Mouse (Mus musculus): Measurements from ENCODE around the gene Ap1g1. TPM values are rescaled to one million over a fixed set of nuclear protein-coding genes. Genes with fewer than 3 reads are reported as not detected.

The Ap1g1 gene
- polyA plus RNA-seq, 1 experiment from 2014 or later = 52.9 TPM

DNA sequence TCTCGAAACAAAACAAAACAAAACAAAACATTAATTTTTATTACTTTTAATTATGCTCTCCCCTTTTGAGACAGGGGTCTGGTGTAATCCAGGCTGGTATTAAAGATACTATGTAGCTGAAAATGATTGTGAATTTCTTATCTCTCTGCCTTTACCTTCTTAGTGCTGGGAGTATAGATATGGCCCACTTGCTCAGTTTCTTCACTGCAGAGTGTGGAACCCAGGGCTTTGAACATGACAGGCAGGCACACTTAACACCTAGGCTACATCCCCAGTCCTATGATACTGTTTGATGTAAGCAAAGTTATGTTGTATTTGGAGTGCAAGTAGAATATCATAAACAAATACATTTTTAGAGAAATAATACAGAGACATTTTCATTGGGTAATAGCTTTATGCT is 64.1 kb downstream of the Ap1g1 start:
- no peak for ATAC-seq (replicated peaks)
- Histone ChIP-seq H3K4me1 (no peaks in the 10 kb centered on the region), H3K4me2 (no peak overlapping the region), H3K36me3 (replicated peaks) (peaks cover 20% of the 10 kb centered on the region), H3K9ac (no peak overlapping the region), H3K27me3 (replicated peaks) (no peaks in the 10 kb centered on the region), H3K4me3 (no peak overlapping the region), H3K9me3 (no peaks in the 10 kb centered on the region), H3K27ac (no peak overlapping the region)
- 92% methylated on average over 1 of the region's 1 CpGs for WGBS

DNA sequence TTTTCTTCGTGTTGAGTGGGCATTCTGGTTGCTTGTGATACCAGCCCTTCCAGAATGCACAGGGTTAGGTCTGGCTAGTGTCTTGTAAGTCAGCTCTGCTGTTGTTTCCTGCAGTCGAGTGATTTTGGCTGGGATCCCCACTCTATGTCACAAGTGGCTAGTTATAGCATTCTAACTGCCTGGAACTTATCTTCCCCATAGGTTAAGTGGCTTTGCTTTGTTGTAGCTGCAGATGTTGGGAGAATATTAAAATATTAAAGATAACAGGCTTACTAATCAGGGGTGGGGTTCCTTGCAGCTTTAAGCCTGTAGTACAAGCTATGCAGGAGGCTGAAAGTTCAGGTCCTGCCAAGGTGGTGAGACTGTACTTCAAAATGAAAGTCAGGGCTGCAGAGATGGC is 69.5 kb downstream of the Ap1g1 start:
- Histone ChIP-seq H3K4me2 (no peak overlapping the region), H3K36me3 (replicated peaks) (peaks cover 37% of the 10 kb centered on the region), H3K27me3 (replicated peaks) (no peaks in the 10 kb centered on the region), H3K4me3 (no peak overlapping the region), H3K9ac (no peak overlapping the region), H3K27ac (no peak overlapping the region), H3K4me1 (no peaks in the 10 kb centered on the region), H3K9me3 (no peaks in the 10 kb centered on the region)
- 92% methylated on average over 2 of the region's 2 CpGs for WGBS
- ATAC-seq (replicated peaks) = no peak

DNA sequence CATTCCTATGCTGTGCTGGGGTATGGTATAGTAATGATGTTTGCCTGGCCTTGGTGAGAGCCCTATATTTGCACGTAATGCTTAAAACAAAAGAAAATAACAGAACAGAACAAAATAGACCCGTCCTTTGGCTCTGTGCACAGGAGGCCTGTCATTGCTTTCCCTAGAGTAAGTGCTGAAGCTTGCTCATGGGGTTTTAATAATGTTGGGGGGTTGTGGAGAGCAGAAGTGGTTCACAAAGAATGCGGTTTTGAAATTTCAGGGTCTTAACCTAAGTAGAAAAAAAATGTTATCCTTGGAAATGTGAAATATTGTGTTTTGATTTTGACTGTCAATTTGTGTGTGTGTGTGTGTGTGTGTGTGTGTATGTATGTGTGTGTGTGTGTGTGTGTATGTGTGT is 70.6 kb downstream of the Ap1g1 start:
- Histone ChIP-seq H3K4me2 (no peak overlapping the region), H3K4me1 (no peaks in the 10 kb centered on the region), H3K27ac (no peak overlapping the region), H3K9ac (no peak overlapping the region), H3K36me3 (replicated peaks) (peaks cover 30% of the 10 kb centered on the region), H3K27me3 (replicated peaks) (no peaks in the 10 kb centered on the region), H3K4me3 (no peak overlapping the region), H3K9me3 (no peaks in the 10 kb centered on the region)
- 94% methylated on average over 3 of the region's 3 CpGs for WGBS
- ATAC-seq (replicated peaks) = no peak

DNA sequence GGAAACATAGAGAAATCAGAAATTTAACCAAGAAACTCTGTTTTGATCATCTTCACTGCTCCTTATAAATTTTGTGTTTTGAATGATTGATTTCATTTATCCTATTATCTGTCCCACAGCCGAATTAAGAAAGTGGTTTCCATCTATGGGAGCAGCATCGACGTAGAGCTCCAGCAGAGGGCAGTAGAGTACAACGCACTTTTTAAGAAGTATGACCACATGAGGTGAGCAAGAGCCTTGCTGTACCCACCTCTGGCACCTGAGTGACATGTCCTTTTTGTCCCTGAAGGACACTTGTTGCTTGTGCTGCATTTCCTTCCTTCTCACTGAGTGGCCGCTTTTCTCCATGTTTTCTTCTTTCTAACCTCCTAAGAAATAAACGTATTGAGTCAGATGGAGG is 75.1 kb downstream of the Ap1g1 start:
- Histone ChIP-seq H3K36me3 (replicated peaks) (peaks cover 41% of the 10 kb centered on the region), H3K4me1 (no peaks in the 10 kb centered on the region), H3K27ac (no peak overlapping the region), H3K9me3 (no peaks in the 10 kb centered on the region), H3K4me2 (no peak overlapping the region), H3K4me3 (no peak overlapping the region), H3K9ac (no peak overlapping the region), H3K27me3 (replicated peaks) (no peaks in the 10 kb centered on the region)
- 50% methylated on average over 6 of the region's 6 CpGs for WGBS
- ATAC-seq (replicated peaks) = no peak

DNA sequence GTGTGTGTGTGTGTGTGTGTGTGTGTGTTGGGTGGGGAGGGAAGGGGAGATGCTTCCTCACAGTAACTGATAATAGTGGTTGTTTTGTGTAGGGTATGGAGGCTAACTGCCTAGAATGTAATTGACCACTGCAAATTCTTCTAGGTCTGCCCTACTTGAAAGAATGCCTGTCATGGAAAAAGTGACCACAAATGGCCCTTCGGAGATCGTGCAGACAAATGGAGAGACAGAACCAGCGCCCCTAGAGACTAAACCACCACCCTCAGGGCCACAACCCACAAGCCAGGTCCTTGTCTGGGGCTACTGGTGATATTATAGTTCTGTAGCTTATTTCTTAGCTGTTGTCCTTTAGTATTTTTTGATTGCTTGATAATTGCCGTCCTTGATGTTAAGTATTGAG is 76.2 kb downstream of the Ap1g1 start:
- no peaks in the 10 kb centered on the region for H3K4me1 ChIP-seq
- H3K9me3 ChIP-seq = no peaks in the 10 kb centered on the region
- H3K27me3 ChIP-seq (replicated peaks) = no peaks in the 10 kb centered on the region
- no peak overlapping the region for H3K4me3 ChIP-seq
- ATAC-seq (replicated peaks) = no peak
- no peak overlapping the region for H3K9ac ChIP-seq
- H3K27ac ChIP-seq = no peak overlapping the region
- H3K36me3 ChIP-seq (replicated peaks) = peaks cover 42% of the 10 kb centered on the region
- no peak overlapping the region for H3K4me2 ChIP-seq
- WGBS = 92% methylated on average over 4 of the region's 4 CpGs

DNA sequence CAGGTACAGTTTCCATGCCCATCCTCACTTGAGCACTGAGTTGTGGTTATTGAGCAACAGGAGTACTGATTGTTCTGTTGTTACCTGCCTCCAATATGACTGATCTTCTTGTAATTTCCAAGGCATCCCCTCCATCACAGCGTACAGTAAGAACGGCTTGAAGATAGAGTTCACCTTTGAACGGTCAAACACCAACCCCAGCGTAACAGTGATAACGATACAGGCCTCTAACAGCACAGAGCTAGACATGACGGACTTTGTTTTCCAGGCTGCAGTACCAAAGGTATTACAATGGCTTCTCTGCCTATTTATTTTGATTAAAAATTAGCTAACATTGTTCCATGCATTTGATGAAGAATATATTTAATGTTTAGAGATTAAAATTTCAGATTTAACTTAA is 77.1 kb downstream of the Ap1g1 start:
- Histone ChIP-seq H3K27ac (no peak overlapping the region), H3K4me3 (no peak overlapping the region), H3K9ac (no peak overlapping the region), H3K9me3 (no peaks in the 10 kb centered on the region), H3K27me3 (replicated peaks) (no peaks in the 10 kb centered on the region), H3K4me2 (no peak overlapping the region), H3K4me1 (no peaks in the 10 kb centered on the region), H3K36me3 (replicated peaks) (peaks cover 37% of the 10 kb centered on the region)
- 99% methylated on average over 6 of the region's 6 CpGs for WGBS
- ATAC-seq (replicated peaks) = no peak

DNA sequence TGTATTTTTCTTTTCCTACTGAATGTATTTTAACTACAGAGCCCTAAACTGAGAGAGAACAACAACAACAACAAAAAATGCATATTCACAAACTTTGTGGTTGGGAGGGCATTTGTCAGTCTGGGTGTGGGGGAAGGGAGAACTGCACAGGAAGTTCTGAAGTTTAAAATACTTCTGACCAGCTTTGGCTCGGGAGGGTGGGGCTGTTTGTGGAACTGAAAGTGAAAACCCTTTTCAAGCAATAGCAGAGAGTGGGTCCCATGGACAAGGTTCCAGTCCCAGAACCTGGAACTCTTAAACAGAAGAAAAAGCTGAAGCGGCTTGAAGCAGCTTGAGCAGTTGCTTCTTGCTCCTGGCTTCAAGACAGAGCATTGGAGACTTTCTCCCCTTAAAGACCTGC is 85.0 kb downstream of the Ap1g1 start:
- 90% methylated on average over 2 of the region's 2 CpGs for WGBS
- H3K9me3 ChIP-seq = no peaks in the 10 kb centered on the region
- no peak for ATAC-seq (replicated peaks)
- no peak overlapping the region for H3K9ac ChIP-seq
- peaks cover 22% of the 10 kb centered on the region for H3K36me3 ChIP-seq (replicated peaks)
- H3K4me1 ChIP-seq = peaks cover 4% of the 10 kb centered on the region; the same call in 1 of the 2 replicates
- no peak overlapping the region for H3K27ac ChIP-seq
- H3K4me2 ChIP-seq = no peak overlapping the region
- H3K4me3 ChIP-seq = no peak overlapping the region
- H3K27me3 ChIP-seq (replicated peaks) = no peaks in the 10 kb centered on the region

DNA sequence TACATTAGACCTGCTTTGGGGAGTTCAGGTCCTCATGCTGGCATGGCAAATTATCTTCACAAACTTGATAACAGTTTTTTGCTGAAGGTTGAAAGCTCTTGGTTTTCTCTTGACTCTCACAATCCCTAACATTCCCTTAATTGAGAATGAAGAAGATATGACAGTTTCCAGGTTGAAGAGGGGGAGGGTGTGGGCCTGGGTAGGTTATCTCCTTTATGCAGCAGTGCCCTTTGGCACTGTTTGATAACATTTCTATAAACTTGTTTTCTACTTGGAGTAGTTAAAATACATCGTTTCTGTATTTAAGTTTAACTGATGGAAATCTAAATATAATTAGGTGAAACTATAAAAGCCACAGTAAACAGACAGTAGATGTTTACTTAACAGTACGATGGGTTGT is 86.4 kb downstream of the Ap1g1 start:
- no peak for ATAC-seq (replicated peaks)
- 90% methylated on average over 2 of the region's 2 CpGs for WGBS
- Histone ChIP-seq H3K9ac (no peak overlapping the region), H3K4me3 (no peak overlapping the region), H3K27ac (no peak overlapping the region), H3K27me3 (replicated peaks) (no peaks in the 10 kb centered on the region), H3K4me2 (no peak overlapping the region), H3K4me1 (peaks cover 7% of the 10 kb centered on the region; the same call in 1 of the 2 replicates), H3K36me3 (replicated peaks) (peaks cover 20% of the 10 kb centered on the region), H3K9me3 (no peaks in the 10 kb centered on the region)

DNA sequence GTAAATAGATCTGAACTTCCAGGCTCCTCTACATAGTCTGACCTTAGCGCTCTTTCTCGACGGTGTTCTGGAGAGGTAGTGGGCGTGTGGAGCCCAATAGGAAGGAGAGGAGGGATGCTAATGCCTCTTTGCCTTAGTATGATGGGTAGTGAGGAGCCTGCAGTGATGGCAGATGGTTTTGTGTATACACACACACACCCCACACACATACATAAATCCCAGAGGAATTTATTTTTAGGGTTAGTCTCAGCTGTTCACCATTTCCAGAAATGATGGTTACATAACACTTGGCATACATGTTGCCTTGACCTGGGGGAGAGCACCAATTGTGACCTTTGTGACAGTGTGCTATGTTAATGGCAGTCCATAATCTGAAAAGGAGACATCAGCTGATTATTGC is 87.2 kb downstream of the Ap1g1 start:
- Histone ChIP-seq H3K27me3 (replicated peaks) (no peaks in the 10 kb centered on the region), H3K27ac (no peak overlapping the region), H3K36me3 (replicated peaks) (peaks cover 16% of the 10 kb centered on the region), H3K4me1 (peaks cover 14% of the 10 kb centered on the region; the same call in 1 of the 2 replicates), H3K4me2 (no peak overlapping the region), H3K9me3 (no peaks in the 10 kb centered on the region), H3K4me3 (no peak overlapping the region), H3K9ac (no peak overlapping the region)
- WGBS = 78% methylated on average over 4 of the region's 4 CpGs
- ATAC-seq (replicated peaks) = no peak

DNA sequence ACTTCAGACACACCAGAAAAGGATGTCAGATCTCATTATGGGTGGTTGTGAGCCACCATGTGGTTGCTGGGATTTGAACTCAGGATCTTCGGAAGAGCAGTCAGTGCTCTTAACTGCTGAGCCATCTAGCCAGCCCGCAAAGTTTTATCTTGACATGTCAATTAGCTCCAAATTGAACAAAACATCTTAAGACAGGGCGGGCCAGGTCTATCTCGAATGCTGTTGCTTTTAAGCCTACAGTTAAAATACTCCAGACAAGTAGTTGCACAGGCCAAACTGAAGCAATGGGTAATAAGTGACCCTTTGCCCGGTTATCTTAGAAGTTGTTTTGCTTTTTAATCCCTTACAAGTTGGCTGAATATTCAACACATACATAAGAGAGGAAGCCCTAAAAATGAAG is 88.3 kb downstream of the Ap1g1 start:
- 0 out of 2 replicates have a peak, but pooled peaks cover 4% of the 10 kb centered on the region for H3K36me3 ChIP-seq (replicated peaks)
- H3K27ac ChIP-seq = no peak overlapping the region
- 94% methylated on average over 5 of the region's 5 CpGs for WGBS
- H3K4me2 ChIP-seq = no peak overlapping the region
- H3K4me1 ChIP-seq = peaks cover 24% of the 10 kb centered on the region; the same call in 1 of the 2 replicates
- no peak for ATAC-seq (replicated peaks)
- H3K9ac ChIP-seq = no peak overlapping the region
- no peak overlapping the region for H3K4me3 ChIP-seq
- H3K27me3 ChIP-seq (replicated peaks) = no peaks in the 10 kb centered on the region
- H3K9me3 ChIP-seq = no peaks in the 10 kb centered on the region

DNA sequence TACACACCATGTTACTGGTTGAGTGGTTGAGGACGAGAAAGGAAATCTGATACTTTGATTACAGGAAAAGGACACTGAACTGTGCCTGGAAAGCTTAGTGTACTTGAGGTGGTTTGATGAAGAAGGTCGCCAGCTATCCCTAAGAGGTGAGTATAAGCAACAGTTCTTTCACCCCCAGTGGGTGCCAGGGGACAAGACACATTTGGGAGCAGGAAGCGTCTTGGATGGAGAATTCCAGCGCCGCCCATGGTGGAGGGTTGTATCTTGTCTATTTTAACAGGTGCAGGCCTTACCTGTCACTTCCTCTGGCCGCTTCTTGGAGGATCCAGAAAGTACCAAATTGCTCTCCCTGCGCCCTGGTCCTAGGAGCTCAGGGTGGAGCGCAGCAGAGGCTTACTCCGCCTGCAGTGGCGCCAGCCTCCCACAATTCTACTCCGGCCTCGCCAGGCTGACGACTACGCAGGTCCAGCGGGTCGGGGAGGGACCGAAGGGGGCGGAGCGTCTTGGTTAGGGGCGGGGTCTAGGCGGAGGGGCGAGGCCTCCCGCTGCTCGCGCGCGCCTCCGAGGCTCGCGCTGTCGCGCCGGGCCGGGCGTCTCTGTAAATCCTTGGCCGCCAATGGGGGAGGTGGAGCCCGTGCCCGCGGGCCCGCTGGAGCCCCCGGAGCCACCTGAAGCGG is 89.8 kb downstream of the Ap1g1 start, which contains the start of gene Phlpp2:
Gene Phlpp2 (plus strand): TSS at position 540 of the 677 bp plus-strand sequence.
- peak within 1 kb of the TSS; percentile 92 for H3K27ac ChIP-seq
- peak within 1 kb of the TSS; percentile 89 for H3K9ac ChIP-seq
- H3K4me1 ChIP-seq = peaks cover 24% of the 10 kb centered on the region; the same call in 1 of the 2 replicates
- H3K36me3 ChIP-seq (replicated peaks) = 0 out of 2 replicates have a peak, but pooled peaks cover 4% of the 10 kb centered on the region
- H3K27me3 ChIP-seq (replicated peaks) = no peaks in the 10 kb centered on the region
- H3K9me3 ChIP-seq = no peaks in the 10 kb centered on the region
- WGBS = 1% methylated on average over 42 of the region's 42 CpGs
- peak within 1 kb of the TSS; percentile 93 for H3K4me3 ChIP-seq
- ATAC-seq (replicated peaks) = peak; percentile 98
- peak within 1 kb of the TSS; percentile 60 for H3K4me2 ChIP-seq

DNA sequence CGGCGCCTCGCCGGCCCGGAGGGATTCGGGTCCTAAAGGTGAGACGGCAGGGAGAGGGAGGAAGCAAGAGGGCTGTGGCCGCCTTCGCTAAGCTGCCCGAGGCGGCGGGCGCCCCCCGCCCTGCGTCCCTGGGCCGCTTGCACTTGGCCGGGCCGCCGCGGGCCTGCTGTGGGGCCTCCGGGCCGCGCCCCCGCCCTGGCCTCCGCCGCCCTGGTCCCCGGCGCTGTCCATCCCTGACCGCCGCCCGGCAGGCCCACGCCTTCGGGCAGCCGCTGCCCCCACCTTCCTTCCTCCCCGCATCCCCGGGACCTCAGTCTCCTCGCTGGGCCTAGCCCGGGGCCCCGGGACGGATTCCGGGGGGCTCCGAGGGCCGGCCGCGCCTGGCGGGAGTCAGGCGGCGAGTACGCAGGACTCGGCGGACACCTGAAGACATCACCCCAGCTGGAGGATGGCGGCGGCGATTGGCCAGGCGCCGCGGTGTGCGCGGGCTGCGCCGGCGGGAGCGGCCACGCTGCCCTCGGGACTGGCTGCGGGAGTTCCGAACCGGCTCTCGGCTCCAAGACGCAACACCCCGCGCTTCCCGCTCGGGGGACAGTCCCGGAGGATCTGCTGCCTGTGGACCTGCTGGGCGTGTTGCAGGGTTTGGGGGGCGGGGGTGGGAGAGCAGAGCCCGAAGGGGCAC is 90.5 kb downstream of the Ap1g1 start:
- H3K4me2 ChIP-seq = peak overlapping the region; percentile 60
- peak overlapping the region; percentile 93 for H3K4me3 ChIP-seq
- no peaks in the 10 kb centered on the region for H3K9me3 ChIP-seq
- peak overlapping the region; percentile 89 for H3K9ac ChIP-seq
- WGBS = under 1% methylated on average over 54 of the region's 78 CpGs
- peak overlapping the region; percentile 92 for H3K27ac ChIP-seq
- H3K4me1 ChIP-seq = peaks cover 24% of the 10 kb centered on the region; the same call in 1 of the 2 replicates
- peak; percentile 87 for ATAC-seq (replicated peaks)
- H3K27me3 ChIP-seq (replicated peaks) = no peaks in the 10 kb centered on the region
- no peaks in the 10 kb centered on the region for H3K36me3 ChIP-seq (replicated peaks)

DNA sequence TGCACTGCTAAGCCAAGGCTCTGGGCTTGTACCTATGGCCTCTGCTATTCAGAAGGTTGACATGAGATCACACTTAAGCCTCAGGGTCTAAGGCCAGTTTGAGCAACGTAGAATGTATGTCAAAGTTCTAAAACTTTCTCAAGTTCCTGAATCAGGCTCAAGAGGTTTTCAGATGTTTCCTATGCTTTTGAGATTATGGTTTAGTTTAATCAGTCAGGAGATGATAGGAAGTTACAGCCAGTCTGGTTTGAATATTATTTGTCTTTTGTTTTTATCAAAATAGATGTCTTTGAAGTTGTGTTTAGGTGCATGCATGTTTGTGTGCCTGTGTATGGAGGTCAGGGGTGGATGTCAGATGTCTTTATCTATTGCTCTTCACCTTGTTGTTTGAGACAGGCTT is 92.7 kb downstream of the Ap1g1 start:
- H3K4me1 ChIP-seq = peaks cover 24% of the 10 kb centered on the region; the same call in 1 of the 2 replicates
- no peak for ATAC-seq (replicated peaks)
- no peaks in the 10 kb centered on the region for H3K9me3 ChIP-seq
- H3K4me2 ChIP-seq = no peak overlapping the region
- H3K36me3 ChIP-seq (replicated peaks) = no peaks in the 10 kb centered on the region
- no peaks in the 10 kb centered on the region for H3K27me3 ChIP-seq (replicated peaks)
- no peak overlapping the region for H3K4me3 ChIP-seq
- H3K27ac ChIP-seq = no peak overlapping the region
- no peak overlapping the region for H3K9ac ChIP-seq
- WGBS = 91% methylated on average over 1 of the region's 1 CpGs

Measured in midbrain, embryonic 15.5 days (tissue).